Mouse (Mus musculus): ENCODE results near the gene Cul7.

The Cul7 gene

DNA sequence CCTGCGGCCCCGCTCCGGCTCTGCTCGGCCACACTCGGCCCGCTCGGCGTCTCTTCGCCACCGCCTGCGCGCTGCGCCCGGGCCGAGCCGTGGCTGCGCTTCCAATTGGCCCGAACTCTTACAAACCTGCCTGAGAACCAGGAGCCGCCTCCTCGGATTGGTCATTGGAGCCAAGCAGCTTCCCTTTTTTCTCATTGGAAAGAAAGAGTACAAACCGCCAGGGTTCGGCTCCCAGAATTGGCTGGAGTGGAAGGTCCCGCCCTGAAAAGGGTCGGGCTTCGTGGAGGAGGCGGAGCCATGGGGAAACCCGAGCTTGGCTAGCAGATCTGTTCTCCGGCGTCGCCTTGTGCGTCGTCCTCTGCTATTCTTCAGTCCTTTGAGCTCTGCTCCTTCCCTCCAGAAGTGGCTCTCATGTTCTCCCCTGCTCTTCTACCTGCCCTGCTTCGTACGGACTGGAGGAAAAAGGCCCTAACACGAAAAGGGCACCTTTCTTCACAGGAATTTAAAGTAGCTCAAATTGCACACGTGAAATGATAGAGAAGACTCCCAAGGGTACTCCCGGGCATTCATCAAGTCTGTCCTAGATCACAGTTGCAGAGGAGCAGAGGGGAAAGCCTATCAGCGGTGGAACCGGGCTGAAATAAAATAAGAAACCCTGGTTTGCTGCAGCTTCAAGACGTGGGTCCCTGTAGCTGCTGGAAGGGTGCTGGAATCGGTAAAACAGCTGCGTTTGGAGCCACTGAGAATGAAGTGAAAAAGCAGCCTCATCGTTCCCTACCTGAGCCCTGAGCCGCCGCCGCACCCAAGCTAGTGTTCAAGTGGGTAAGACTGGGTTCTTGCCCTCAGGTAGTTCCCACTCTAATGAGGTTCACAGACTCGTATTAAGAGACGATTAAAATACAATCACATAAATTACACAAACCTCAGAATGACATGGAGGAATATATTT lies 55.0 kb downstream of the Cul7 start, which contains the start of gene Ppp2r5d:
TSS of gene Ppp2r5d (minus strand) at position 225 of the 949 bp plus-strand sequence.
- DNase-seq: peak; percentile 98

DNA sequence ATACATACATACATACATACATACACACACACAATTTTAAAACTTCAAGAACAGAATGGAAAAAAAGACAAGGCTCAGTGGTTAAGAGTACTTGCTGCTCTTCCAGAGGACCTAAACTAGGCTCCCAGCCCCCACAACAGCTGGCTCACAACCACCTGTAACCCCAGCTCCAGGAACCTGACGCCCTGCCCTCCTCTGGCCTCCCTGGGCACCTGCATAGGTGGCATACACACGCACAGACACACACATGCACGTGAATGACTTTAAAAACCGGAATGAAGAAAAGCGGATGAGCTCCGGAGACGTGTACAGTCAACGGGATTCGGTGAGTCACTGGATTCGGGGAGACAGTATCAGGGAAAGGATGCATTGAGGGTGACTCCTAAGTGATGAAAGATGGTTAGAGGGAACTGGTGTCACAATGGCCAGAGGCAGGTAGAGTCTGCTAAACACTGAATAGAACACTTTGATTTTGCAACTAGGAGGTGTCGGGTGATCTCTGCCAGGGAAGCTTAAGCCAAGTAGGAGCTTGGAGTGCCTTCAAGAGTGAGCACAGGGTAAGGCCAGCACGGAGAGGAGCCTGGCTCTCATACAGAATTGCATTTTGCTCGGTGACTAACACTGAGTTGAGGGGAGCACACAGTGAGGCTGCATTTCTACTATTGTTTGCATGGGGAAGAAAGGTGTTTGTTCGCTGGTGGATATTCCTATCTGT lies 56.4 kb downstream of the Cul7 start:
- no peak for DNase-seq

DNA sequence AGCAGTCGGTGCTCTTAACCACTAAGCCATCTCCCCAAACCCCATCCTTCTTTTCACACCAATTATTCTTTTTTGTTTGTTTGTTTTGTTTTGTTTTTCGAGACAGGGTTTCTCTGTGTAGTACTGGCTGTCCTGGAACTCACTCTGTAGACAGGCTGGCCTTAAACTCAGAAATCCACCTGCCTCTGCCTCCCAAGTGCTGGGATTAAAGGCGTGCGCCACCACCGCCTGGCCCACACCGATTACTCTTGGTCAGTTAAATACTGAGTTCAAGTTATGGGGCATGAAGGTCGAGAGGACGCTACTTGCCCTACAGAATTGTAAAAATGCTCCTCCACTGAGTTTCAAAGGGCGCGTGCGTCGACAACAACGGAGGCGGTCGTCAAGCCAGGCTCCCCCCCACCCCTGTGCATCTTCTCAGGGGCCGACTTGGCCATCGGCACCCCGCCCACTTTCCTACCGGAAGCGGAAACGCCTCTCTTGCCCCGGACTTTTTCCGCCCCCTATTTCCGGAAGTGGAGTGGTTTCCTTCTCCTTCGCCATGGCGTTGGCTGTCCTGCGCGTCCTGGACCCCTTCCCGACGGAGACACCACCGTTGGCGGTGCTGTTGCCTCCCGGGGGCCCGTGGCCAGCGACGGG lies 60.9 kb downstream of the Cul7 start, which contains the start of gene Pex6:
TSS of gene Pex6 (plus strand) at position 505 of the 639 bp plus-strand sequence.
- peak; percentile 95 for DNase-seq

GRCm38 (mm10) chr17:46711612-46712271 lies 61.6 kb downstream of the Cul7 start:
- peak; percentile 23 for DNase-seq

- no peak for DNase-seq
These were observed 62.3 kb downstream of the Cul7 start for GRCm38 (mm10) chr17:46712442-46712841.

- DNase-seq: no peak
These were observed 63.7 kb downstream of the Cul7 start for GRCm38 (mm10) chr17:46713849-46714248.
